Mouse (Mus musculus): Measurements from ENCODE around the gene Ccdc158. TPM values are rescaled to one million over a fixed set of nuclear protein-coding genes. Genes with fewer than 3 reads are reported as not detected.

Gene Ccdc158
- 0.57 and 0.63 TPM in 2 replicates for polyA plus RNA-seq (2015; fragmentation: Nextera tagmentation; extraction: Ambion mirVana)

GRCm38 (mm10) chr5:92674859-92675573 lies at the start of gene Ccdc158:
Gene Ccdc158, minus strand, starts transcription at chr5:92675271.
- H3K27me3 ChIP-seq (ENCODE audit: control insufficient read depth, insufficient read depth, low read depth, low read length) = no peaks in the 10 kb centered on the region
- H3K9me3 ChIP-seq (replicated peaks; ENCODE audit: control insufficient read depth, low read length, poor library complexity, severe bottlenecking) = no peaks in the 10 kb centered on the region
- ATAC-seq = peak; percentile 93
- H3K4me2 ChIP-seq (ENCODE audit: low read length) = peak within 1 kb of the TSS; percentile 88
- H3K4me1 ChIP-seq (ENCODE audit: control insufficient read depth, insufficient read depth, low read length) = peaks cover 12% of the 10 kb centered on the region
- WGBS = 15% methylated on average over 39 of the region's 55 CpGs
- no peaks in the 10 kb centered on the region for H3K36me3 ChIP-seq (ENCODE audit: control insufficient read depth, insufficient read depth, low read length)
- peak within 1 kb of the TSS; percentile 53 for H3K4me3 ChIP-seq (ENCODE audit: low read depth, low read length)
- H3K9ac ChIP-seq (ENCODE audit: low read depth, low read length) = peak within 1 kb of the TSS; percentile 58
- H3K27ac ChIP-seq (ENCODE audit: low read length) = no peak within 1 kb of the TSS

GRCm38 (mm10) chr5:92721610-92722009 lies 46.5 kb upstream of the Ccdc158 start:
- H3K27ac ChIP-seq (ENCODE audit: low read length) = no peak overlapping the region

GRCm38 (mm10) chr5:92718856-92719255 lies 43.8 kb upstream of the Ccdc158 start:
- WGBS = 85% methylated on average over 3 of the region's 3 CpGs
- no peak overlapping the region for H3K27ac ChIP-seq (ENCODE audit: low read length)
- H3K9me3 ChIP-seq (replicated peaks; ENCODE audit: control insufficient read depth, low read length, poor library complexity, severe bottlenecking) = no peaks in the 10 kb centered on the region
- no peak overlapping the region for H3K4me3 ChIP-seq (ENCODE audit: low read depth, low read length)
- ATAC-seq = no peak
- H3K9ac ChIP-seq (ENCODE audit: low read depth, low read length) = no peak overlapping the region
- no peaks in the 10 kb centered on the region for H3K4me1 ChIP-seq (ENCODE audit: control insufficient read depth, insufficient read depth, low read length)
- no peaks in the 10 kb centered on the region for H3K36me3 ChIP-seq (ENCODE audit: control insufficient read depth, insufficient read depth, low read length)
- no peaks in the 10 kb centered on the region for H3K27me3 ChIP-seq (ENCODE audit: control insufficient read depth, insufficient read depth, low read depth, low read length)
- H3K4me2 ChIP-seq (ENCODE audit: low read length) = no peak overlapping the region

More at GRCm38 (mm10) chr5:92721610-92722009, 46.5 kb upstream of the Ccdc158 start:
- WGBS = 94% methylated on average over 8 of the region's 8 CpGs
- no peaks in the 10 kb centered on the region for H3K27me3 ChIP-seq (ENCODE audit: control insufficient read depth, insufficient read depth, low read depth, low read length)
- H3K36me3 ChIP-seq (ENCODE audit: control insufficient read depth, insufficient read depth, low read length) = no peaks in the 10 kb centered on the region
- no peaks in the 10 kb centered on the region for H3K4me1 ChIP-seq (ENCODE audit: control insufficient read depth, insufficient read depth, low read length)
- H3K4me2 ChIP-seq (ENCODE audit: low read length) = no peak overlapping the region
- no peak overlapping the region for H3K4me3 ChIP-seq (ENCODE audit: low read depth, low read length)
- H3K9me3 ChIP-seq (replicated peaks; ENCODE audit: control insufficient read depth, low read length, poor library complexity, severe bottlenecking) = no peaks in the 10 kb centered on the region
- H3K9ac ChIP-seq (ENCODE audit: low read depth, low read length) = no peak overlapping the region
- no peak for ATAC-seq

- no peak overlapping the region for H3K4me3 ChIP-seq (ENCODE audit: low read depth, low read length)
- no peaks in the 10 kb centered on the region for H3K36me3 ChIP-seq (ENCODE audit: control insufficient read depth, insufficient read depth, low read length)
- no peaks in the 10 kb centered on the region for H3K9me3 ChIP-seq (replicated peaks; ENCODE audit: control insufficient read depth, low read length, poor library complexity, severe bottlenecking)
- no peak for ATAC-seq
- no peak overlapping the region for H3K4me2 ChIP-seq (ENCODE audit: low read length)
- H3K27me3 ChIP-seq (ENCODE audit: control insufficient read depth, insufficient read depth, low read depth, low read length) = no peaks in the 10 kb centered on the region
- no peak overlapping the region for H3K9ac ChIP-seq (ENCODE audit: low read depth, low read length)
- H3K27ac ChIP-seq (ENCODE audit: low read length) = no peak overlapping the region
- H3K4me1 ChIP-seq (ENCODE audit: control insufficient read depth, insufficient read depth, low read length) = no peaks in the 10 kb centered on the region
- 89% methylated on average over 3 of the region's 3 CpGs for WGBS
These were observed 42.7 kb upstream of the Ccdc158 start for GRCm38 (mm10) chr5:92717666-92718360.

GRCm38 (mm10) chr5:92715890-92716289 lies 40.8 kb upstream of the Ccdc158 start:
- no peak overlapping the region for H3K27ac ChIP-seq (ENCODE audit: low read length)
- no peaks in the 10 kb centered on the region for H3K27me3 ChIP-seq (ENCODE audit: control insufficient read depth, insufficient read depth, low read depth, low read length)
- 87% methylated on average over 2 of the region's 2 CpGs for WGBS
- no peaks in the 10 kb centered on the region for H3K4me1 ChIP-seq (ENCODE audit: control insufficient read depth, insufficient read depth, low read length)
- no peak overlapping the region for H3K4me3 ChIP-seq (ENCODE audit: low read depth, low read length)
- H3K9ac ChIP-seq (ENCODE audit: low read depth, low read length) = no peak overlapping the region
- no peaks in the 10 kb centered on the region for H3K9me3 ChIP-seq (replicated peaks; ENCODE audit: control insufficient read depth, low read length, poor library complexity, severe bottlenecking)
- H3K4me2 ChIP-seq (ENCODE audit: low read length) = no peak overlapping the region
- no peak for ATAC-seq
- H3K36me3 ChIP-seq (ENCODE audit: control insufficient read depth, insufficient read depth, low read length) = no peaks in the 10 kb centered on the region

- no peak for ATAC-seq
- Histone ChIP-seq H3K36me3 (ENCODE audit: control insufficient read depth, insufficient read depth, low read length) (no peaks in the 10 kb centered on the region), H3K9me3 (replicated peaks; ENCODE audit: control insufficient read depth, low read length, poor library complexity, severe bottlenecking) (no peaks in the 10 kb centered on the region), H3K27me3 (ENCODE audit: control insufficient read depth, insufficient read depth, low read depth, low read length) (no peaks in the 10 kb centered on the region), H3K9ac (ENCODE audit: low read depth, low read length) (no peak overlapping the region), H3K4me3 (ENCODE audit: low read depth, low read length) (no peak overlapping the region), H3K4me2 (ENCODE audit: low read length) (no peak overlapping the region), H3K4me1 (ENCODE audit: control insufficient read depth, insufficient read depth, low read length) (no peaks in the 10 kb centered on the region), H3K27ac (ENCODE audit: low read length) (no peak overlapping the region)
- WGBS = 34% methylated on average over 11 of the region's 11 CpGs
These were observed 40.2 kb upstream of the Ccdc158 start for GRCm38 (mm10) chr5:92715319-92715718.

GRCm38 (mm10) chr5:92714886-92715285 lies 39.8 kb upstream of the Ccdc158 start:
- no peaks in the 10 kb centered on the region for H3K36me3 ChIP-seq (ENCODE audit: control insufficient read depth, insufficient read depth, low read length)
- H3K27me3 ChIP-seq (ENCODE audit: control insufficient read depth, insufficient read depth, low read depth, low read length) = no peaks in the 10 kb centered on the region
- ATAC-seq = no peak
- H3K9me3 ChIP-seq (replicated peaks; ENCODE audit: control insufficient read depth, low read length, poor library complexity, severe bottlenecking) = no peaks in the 10 kb centered on the region
- H3K4me1 ChIP-seq (ENCODE audit: control insufficient read depth, insufficient read depth, low read length) = no peaks in the 10 kb centered on the region
- H3K4me3 ChIP-seq (ENCODE audit: low read depth, low read length) = no peak overlapping the region
- H3K27ac ChIP-seq (ENCODE audit: low read length) = no peak overlapping the region
- H3K9ac ChIP-seq (ENCODE audit: low read depth, low read length) = no peak overlapping the region
- no peak overlapping the region for H3K4me2 ChIP-seq (ENCODE audit: low read length)
- WGBS = 94% methylated on average over 2 of the region's 2 CpGs

- Histone ChIP-seq H3K27ac (ENCODE audit: low read length) (no peak overlapping the region), H3K36me3 (ENCODE audit: control insufficient read depth, insufficient read depth, low read length) (no peaks in the 10 kb centered on the region), H3K4me1 (ENCODE audit: control insufficient read depth, insufficient read depth, low read length) (no peaks in the 10 kb centered on the region), H3K4me3 (ENCODE audit: low read depth, low read length) (no peak overlapping the region), H3K4me2 (ENCODE audit: low read length) (no peak overlapping the region), H3K27me3 (ENCODE audit: control insufficient read depth, insufficient read depth, low read depth, low read length) (no peaks in the 10 kb centered on the region), H3K9me3 (replicated peaks; ENCODE audit: control insufficient read depth, low read length, poor library complexity, severe bottlenecking) (no peaks in the 10 kb centered on the region), H3K9ac (ENCODE audit: low read depth, low read length) (no peak overlapping the region)
- ATAC-seq = no peak
- 82% methylated on average over 5 of the region's 5 CpGs for WGBS
These were observed 37.7 kb upstream of the Ccdc158 start for GRCm38 (mm10) chr5:92712621-92713395.

Measured in midbrain, embryonic 16.5 days (tissue).